Mouse (Mus musculus) gastrocnemius, adult 2 months (tissue): Measurements from ENCODE around the gene Galnt7. TPM values are rescaled to one million over a fixed set of nuclear protein-coding genes. Genes with fewer than 3 reads are reported as not detected.

Source experiments
- DNase-seq: peaks from one replicate; pipeline ENCODE4 v3.0.0; 2022
- H3K27ac ChIP-seq: fragments of 200-600 bp; 2 replicates; pipeline ENCODE4 v1.8.1; 2022; ENCODE audit warnings: mild to moderate bottlenecking
- H3K4me3 ChIP-seq: fragments of 200-600 bp; 2 replicates; pipeline ENCODE4 v1.8.1; 2022; ENCODE audit warnings: mild to moderate bottlenecking, moderate library complexity
- CTCF ChIP-seq: fragments of 200-600 bp; IDR thresholded peaks from 2 replicates; pipeline ENCODE4 v1.8.1; 2022; ENCODE audit warnings: antibody characterized with exemption, mild to moderate bottlenecking, moderate library complexity
- intact Hi-C: fragments of 180-260 bp; cut with DNase I; formaldehyde crosslinking; loops from one replicate; pipeline ENCODE4 v1.15.1; 2025
- total RNA-seq, 2 experiments: library from RNA; stranded (reverse); gene quantifications; 2 replicates each; pipeline ENCODE4 v1.2.3; 2021

The Galnt7 gene
- total RNA-seq, 2 experiments from 2014 or later: 2.5 to 3.0 TPM

DNA sequence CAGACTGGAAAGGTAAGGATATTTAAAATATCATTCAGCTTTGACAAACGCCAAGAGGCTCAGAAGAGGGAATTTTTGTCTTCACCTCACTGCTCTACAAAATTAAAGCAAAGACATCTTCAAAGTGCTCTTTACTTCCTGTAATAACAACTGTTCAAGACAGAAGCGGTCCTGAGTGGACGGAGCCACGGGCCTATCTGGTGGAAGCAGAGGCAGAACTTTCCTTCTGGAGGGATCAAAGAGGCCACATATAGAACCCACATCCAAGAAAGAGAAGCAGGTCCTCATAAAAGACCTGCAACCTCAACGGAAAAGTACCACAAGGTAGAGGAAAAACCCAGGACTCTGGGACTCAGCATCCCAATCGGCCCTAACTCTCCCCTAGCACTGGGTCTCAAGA lies 2.6 kb downstream of the Galnt7 start:
- no peak overlapping the region for H3K27ac ChIP-seq
- intact Hi-C loops: loop anchor here (5.0 kb wide), 1 partner anchor 152 kb away; no protein-coding TSS in a partner anchor
- H3K4me3 ChIP-seq: no peak overlapping the region
- no peak for DNase-seq
- no peak for TF ChIP-seq CTCF

DNA sequence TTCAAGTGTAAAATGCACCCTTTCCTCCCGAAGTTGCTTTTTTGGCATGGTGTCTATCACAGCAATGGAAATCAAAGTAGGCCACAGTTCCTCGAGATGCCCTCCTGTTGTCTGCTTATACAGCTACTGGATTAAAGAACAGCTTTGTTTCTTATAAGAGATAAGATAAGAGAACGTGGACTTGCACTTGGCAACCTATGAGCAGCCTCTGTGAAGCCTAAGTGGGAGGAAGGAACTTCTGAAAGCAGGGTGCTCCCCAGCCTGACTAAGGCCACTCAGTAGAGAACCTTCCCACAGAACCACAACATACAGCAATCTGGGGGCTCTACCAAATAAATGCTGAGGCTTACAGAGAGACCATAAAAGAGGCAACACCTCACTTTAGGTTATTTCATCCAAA lies 5.3 kb downstream of the Galnt7 start:
- intact Hi-C loops: no loop called here
- Histone ChIP-seq H3K27ac (no peak overlapping the region), H3K4me3 (no peak overlapping the region)
- DNase-seq: no peak
- TF ChIP-seq CTCF: no peak

DNA sequence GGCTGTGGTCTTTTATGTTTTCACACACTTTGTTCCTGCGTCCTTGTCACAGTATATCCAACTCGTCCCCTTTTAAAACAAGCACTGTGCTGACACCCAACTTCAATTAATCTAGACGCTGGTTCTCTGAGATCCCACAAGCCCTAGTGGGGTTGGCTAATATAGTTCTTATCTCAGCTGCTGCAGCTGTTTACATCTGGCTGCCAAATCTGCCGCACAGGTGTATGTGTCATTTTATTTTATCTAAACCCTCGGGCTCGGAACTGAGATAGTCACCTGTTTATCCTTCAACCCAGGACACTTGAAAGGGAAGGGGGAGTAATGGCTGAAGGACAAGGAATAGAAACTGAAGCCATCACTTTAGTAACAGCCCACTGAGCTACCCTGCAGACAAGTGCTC lies 8.6 kb downstream of the Galnt7 start:
- Histone ChIP-seq H3K27ac (no peak overlapping the region), H3K4me3 (no peak overlapping the region)
- no peak for DNase-seq
- intact Hi-C loops: no loop called here
- no peak for TF ChIP-seq CTCF

DNA sequence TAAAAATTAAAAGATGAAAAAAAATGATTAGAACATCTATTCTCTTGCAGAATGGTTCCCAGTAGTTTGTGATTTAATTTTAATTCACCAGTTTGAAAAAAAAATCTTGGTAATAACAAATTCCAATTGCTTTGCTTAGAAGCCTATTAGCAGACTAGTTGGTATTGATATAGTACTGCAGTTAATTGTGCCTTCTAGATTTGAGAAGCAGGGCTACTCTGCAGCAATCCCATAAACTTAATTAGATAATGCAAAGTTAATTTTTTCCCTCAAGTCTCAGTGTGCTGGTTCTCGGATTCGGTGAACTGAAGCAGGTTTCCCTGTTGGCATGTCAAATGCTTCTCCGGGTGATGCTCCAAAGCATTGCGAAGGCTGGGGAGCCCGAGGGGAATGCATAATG lies 10.1 kb downstream of the Galnt7 start:
- intact Hi-C loops: no loop called here
- no peak overlapping the region for H3K4me3 ChIP-seq
- no peak for DNase-seq
- TF ChIP-seq CTCF: no peak
- no peak overlapping the region for H3K27ac ChIP-seq

DNA sequence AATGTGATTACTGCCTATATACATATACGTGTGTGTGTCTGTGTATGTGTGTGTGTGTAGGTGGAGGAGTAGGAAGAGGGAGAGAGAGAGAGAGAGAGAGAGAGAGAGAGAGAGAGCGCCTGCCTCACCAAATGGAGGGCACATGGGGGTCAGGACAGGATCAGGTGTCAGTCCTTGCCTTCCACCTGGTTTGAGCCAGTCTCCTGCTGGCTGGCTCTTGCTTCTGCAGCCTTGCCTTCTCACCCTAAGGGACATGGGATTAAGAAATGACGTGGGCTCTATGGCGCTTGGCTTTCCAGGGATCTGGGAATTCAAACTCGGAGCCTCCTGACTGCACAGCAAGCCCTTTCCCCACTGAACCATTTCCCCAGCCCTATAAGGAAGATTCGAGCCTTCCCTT lies 13.9 kb downstream of the Galnt7 start:
- TF ChIP-seq CTCF: no peak
- H3K4me3 ChIP-seq: no peak overlapping the region
- DNase-seq: no peak
- H3K27ac ChIP-seq: no peak overlapping the region
- intact Hi-C loops: no loop called here

DNA sequence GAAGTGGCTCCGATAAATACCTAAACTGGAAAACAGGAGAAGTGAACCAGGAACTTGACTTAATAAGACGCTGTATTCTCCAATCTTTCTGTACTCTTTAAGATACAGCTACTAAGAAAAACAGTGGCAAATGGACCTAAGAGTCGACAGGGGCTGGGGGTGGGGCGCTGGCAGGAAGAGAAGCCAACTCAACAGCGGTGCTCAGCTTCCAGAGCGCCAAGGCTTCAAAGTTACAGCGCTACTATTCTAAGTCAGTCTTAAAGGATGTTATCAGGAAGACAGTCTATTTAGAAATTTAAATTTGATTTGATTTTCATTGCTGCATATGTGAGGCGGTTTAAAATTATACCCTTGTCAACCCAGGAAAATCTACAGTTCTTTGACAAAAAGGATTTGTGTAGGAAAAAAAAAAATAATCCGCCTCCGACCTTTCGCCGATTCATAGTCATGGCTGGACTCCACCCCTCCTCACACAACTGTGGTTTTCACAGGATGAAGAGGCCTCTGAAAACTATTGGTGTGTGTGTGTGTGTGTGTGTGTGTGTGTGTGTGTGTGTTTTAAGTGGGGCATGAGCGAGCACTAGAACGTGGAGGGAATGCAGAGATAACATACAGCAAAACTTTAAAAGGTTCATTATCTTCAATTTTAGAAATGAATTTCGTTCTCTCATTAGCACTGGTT lies 15.1 kb downstream of the Galnt7 start:
- intact Hi-C loops: no loop called here
- TF ChIP-seq CTCF: no peak
- Histone ChIP-seq H3K27ac (no peak overlapping the region), H3K4me3 (no peak overlapping the region)
- no peak for DNase-seq

DNA sequence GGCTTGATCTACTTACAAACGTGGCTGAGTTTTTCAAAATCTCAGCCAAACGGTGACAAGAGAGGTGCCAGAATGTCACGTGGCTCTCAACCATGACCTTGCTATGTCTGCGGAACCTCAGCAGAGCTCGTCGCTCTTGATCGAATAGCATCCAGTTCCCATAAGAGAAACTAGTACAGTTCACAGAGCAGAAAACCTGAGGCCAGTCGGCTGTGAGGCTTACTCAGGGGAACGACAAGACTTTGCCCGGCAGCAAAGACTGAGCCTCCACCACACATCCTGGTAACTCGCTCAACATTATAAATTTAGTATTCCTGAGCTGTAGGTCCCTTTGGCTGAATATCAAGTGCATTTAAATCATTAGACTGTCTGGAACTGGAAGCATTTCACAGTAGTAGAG lies 16.1 kb downstream of the Galnt7 start:
- intact Hi-C loops: no loop called here

DNA sequence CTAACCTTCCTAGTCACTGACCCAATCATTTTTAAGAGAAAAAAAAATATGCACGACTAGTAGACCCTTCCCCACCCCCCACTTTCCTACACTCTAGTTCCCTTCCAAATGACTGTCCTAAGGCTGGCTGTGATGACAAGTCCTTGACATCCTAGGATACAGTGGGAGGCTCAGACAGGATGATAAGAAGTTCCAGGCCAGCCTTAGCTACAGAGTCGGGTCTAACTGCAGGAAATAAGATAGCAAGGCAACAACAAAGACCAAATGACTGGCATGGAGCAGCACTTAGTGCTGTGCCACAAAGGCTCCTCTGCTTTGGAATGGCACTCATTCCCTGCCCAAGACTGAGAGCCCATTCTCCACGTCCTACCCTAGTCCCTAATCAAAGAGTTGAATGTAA lies 16.6 kb downstream of the Galnt7 start:
- Histone ChIP-seq H3K27ac (no peak overlapping the region), H3K4me3 (no peak overlapping the region)
- TF ChIP-seq CTCF: no peak
- DNase-seq: no peak
- intact Hi-C loops: no loop called here

More for the DNA sequence above, 16.1 kb downstream of the Galnt7 start:
- no peak overlapping the region for H3K4me3 ChIP-seq
- no peak for TF ChIP-seq CTCF
- DNase-seq: no peak
- no peak overlapping the region for H3K27ac ChIP-seq

DNA sequence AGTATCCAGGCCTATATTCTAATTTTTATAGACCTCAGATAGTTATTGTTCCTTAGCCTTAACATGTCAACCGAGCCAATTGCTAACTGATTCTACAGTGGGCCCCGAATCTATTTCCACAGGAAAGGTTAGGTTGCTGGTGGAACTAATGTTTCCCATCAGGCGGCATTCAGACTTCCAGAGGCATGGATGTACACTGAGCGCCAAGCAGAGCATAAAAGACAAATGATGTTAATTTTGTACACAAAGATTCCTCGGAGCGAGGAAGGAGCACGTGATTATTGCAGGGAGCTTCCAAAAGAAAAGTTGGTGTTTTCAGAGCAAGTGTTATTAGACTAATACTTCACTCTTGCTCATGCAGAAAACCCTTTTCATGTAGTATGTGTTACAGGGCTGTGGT lies 21.1 kb downstream of the Galnt7 start:
- DNase-seq: no peak
- intact Hi-C loops: no loop called here
- no peak for TF ChIP-seq CTCF
- Histone ChIP-seq H3K27ac (no peak overlapping the region), H3K4me3 (no peak overlapping the region)

DNA sequence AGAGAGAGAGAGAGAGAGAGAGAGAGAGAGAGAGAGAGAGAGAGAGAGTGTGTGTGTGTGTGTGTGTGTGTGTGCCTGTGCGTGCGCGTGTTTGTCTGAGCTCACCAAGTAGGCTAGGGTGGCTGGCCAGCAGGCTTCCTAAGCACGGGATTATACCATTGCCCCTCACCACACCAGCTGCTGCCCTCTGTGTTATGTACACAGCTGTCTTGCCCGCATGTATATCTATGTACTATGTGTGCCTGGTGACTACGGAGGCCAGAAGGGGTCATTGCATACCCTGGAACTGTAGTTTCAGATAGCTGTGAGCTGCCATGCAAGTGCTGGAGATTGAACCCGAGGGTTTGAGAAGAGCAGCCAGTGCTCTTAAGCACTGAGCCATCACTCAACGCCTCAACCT lies 22.7 kb downstream of the Galnt7 start:
- no peak for DNase-seq
- no peak for TF ChIP-seq CTCF
- Histone ChIP-seq H3K4me3 (no peak overlapping the region), H3K27ac (no peak overlapping the region)
- intact Hi-C loops: no loop called here

DNA sequence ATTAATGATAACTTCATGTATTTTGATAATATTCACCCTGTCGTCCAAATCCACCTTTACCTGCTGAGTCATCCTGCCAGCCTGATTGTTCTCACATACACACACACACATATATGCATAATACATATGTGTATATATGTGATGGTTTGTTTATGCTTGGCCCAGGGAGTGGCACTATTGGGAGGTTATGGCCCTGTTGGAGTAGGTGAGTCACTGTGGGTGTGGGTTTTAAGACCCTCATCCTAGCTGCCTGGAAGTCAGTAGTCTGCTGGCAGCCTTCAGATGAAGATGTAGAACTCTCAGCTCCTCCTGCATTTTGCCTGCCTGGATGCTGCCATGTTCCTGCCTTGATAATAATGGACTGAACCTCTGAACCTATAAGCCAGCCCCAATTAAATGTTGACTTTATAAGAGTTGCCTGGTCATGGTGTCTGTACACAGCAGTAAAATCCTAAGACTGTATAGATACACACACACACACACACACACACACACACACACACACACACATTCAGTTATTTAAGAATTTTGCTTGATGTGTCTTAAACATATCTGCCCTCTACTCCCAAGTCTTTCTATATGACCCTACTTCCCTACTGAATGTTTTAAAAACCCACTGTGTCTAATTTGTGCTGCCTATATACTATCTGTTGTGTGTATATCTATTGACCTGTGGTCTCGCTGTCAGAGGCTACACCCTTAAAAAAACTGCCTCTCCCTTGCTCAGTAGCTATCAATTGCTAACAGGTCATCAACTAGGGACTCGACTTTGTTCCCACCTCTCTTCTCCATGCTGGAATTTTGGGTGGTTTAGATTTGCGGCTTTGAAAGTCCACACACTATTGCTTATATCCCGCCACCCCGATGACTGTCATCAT lies 23.8 kb downstream of the Galnt7 start:
- no peak for TF ChIP-seq CTCF
- no peak for DNase-seq
- no peak overlapping the region for H3K27ac ChIP-seq
- intact Hi-C loops: no loop called here
- no peak overlapping the region for H3K4me3 ChIP-seq

DNA sequence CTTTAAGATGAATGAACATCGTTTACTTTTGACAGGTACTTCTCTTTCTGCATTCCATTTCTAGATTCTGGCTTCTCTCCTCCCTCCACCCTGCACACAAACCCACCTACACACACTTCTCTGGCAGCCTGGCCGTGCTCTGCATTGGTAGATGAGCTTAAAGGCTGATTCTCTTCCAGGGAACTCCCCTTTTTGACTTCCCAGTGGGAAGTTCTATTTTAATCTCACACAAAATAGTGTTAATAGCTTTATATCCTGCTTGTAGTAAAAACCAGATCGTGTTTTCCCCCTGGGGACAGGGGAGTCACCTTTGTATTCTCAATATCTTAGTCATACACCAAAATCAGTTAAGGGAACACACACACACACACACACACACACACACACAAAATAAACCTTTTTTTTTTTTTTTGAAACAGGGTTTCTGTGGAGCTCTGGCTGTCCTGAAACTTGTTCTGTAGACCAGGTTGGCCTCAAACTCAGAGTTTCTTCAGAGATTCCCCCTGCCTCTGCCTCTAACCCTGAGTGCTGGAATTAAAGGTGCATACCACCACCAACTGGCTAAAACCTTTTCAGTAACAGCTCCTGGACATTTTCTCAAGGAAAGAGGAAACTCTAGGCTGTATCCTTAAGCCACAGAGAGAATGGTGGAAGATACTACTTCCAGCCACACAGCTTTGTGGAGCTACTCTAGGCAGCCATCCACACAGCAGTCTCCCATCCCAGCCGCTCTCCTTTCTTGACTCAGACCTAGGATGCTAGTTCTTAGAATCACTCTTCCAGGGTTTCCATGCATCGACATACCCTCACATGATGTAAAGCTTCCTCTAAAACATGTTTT lies 24.7 kb downstream of the Galnt7 start:
- intact Hi-C loops: no loop called here
- no peak overlapping the region for H3K4me3 ChIP-seq
- H3K27ac ChIP-seq: no peak overlapping the region
- no peak for TF ChIP-seq CTCF
- DNase-seq: no peak

DNA sequence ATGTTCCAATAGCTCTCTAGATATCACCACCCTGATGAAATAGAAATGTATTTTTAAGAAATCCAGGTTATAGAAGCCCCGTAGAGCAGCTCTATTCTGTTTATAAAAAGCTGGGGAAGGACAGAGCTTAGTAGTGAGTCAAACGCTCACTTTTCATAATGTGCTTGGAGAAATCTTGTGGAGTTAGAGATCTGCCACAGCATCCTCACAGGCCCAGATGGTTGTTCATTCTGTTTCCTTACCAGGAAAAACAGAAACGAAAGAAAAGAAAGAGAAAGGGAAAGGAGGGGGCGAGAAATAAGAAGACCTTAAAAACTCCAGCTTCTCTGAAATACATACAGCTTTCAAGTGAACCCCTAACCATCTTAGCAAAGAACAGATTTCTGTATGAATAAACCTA lies 28.9 kb downstream of the Galnt7 start:
- no peak for TF ChIP-seq CTCF
- intact Hi-C loops: no loop called here
- no peak for DNase-seq
- Histone ChIP-seq H3K27ac (no peak overlapping the region), H3K4me3 (no peak overlapping the region)
